Mouse (Mus musculus) right cerebral cortex, postnatal 4 days (tissue): ENCODE results near the gene Oaf.

Experiments used
- DNase-seq: peaks from one replicate; pipeline ENCODE4 v3.0.0-alpha.2; 2022

The Oaf gene

GRCm38 (mm10) chr9:43241970-43242369, 2.3 kb upstream of the Oaf start:
- DNase-seq = no peak

- DNase-seq = no peak
Measured at GRCm38 (mm10) chr9:43241291-43241690, 1.6 kb upstream of the Oaf start.

- DNase-seq = no peak
Measured at GRCm38 (mm10) chr9:43240594-43240900, 836 bp upstream of the Oaf start.

GRCm38 (mm10) chr9:43238631-43239545, 823 bp downstream of the Oaf start:
- DNase-seq = no peak

GRCm38 (mm10) chr9:43238167-43238566, 1.5 kb downstream of the Oaf start:
- no peak for DNase-seq

GRCm38 (mm10) chr9:43237111-43237775, 2.5 kb downstream of the Oaf start:
- no peak for DNase-seq

GRCm38 (mm10) chr9:43236576-43236975, 3.1 kb downstream of the Oaf start:
- DNase-seq = no peak

- no peak for DNase-seq
Measured at GRCm38 (mm10) chr9:43236106-43236505, 3.6 kb downstream of the Oaf start.

- DNase-seq = no peak
Measured at GRCm38 (mm10) chr9:43235336-43235735, 4.4 kb downstream of the Oaf start.

- DNase-seq = no peak
Measured at GRCm38 (mm10) chr9:43234496-43234895, 5.2 kb downstream of the Oaf start.

GRCm38 (mm10) chr9:43233515-43233914, 6.2 kb downstream of the Oaf start:
- no peak for DNase-seq

GRCm38 (mm10) chr9:43233044-43233443, 6.7 kb downstream of the Oaf start:
- no peak for DNase-seq

GRCm38 (mm10) chr9:43232286-43232685, 7.4 kb downstream of the Oaf start:
- DNase-seq = no peak

GRCm38 (mm10) chr9:43231805-43232204, 7.9 kb downstream of the Oaf start:
- DNase-seq = no peak

GRCm38 (mm10) chr9:43230886-43231285, 8.8 kb downstream of the Oaf start:
- no peak for DNase-seq

- no peak for DNase-seq
Measured at GRCm38 (mm10) chr9:43229962-43230361, 9.7 kb downstream of the Oaf start.

GRCm38 (mm10) chr9:43229398-43229895, 10.3 kb downstream of the Oaf start:
- no peak for DNase-seq

GRCm38 (mm10) chr9:43228745-43229144, 11.0 kb downstream of the Oaf start:
- no peak for DNase-seq

GRCm38 (mm10) chr9:43227626-43228025, 12.1 kb downstream of the Oaf start:
- DNase-seq = no peak

- no peak for DNase-seq
Measured at GRCm38 (mm10) chr9:43226573-43227160, 13.0 kb downstream of the Oaf start.

GRCm38 (mm10) chr9:43225481-43225880, 14.2 kb downstream of the Oaf start:
- DNase-seq = no peak

GRCm38 (mm10) chr9:43224771-43225355, 14.8 kb downstream of the Oaf start:
- no peak for DNase-seq

GRCm38 (mm10) chr9:43222429-43222715, 17.3 kb downstream of the Oaf start:
- no peak for DNase-seq
